Mouse (Mus musculus) heart, postnatal 36 days (tissue): ENCODE results near the gene Rnf43. TPM values are rescaled to one million over a fixed set of nuclear protein-coding genes. Genes with fewer than 3 reads are reported as not detected.

Source experiments
- DNase-seq, 2 experiments: peaks; one replicate each; pipeline ENCODE4 v3.0.0; 2021 to 2022
- intact Hi-C: fragments of 180-260 bp; cut with DNase I; formaldehyde crosslinking; loops from one replicate; pipeline ENCODE4 v1.15.1; 2025
- total RNA-seq, 2 experiments: library from RNA; stranded (reverse); gene quantifications; 2 replicates each; pipeline ENCODE4 v1.2.3; 2021

Rnf43 gene
- total RNA-seq, 2 experiments from 2014 or later = 0.24 to 0.47 TPM

GRCm38 (mm10) chr11:87757001-87757954 is 94.8 kb downstream of the Rnf43 start:
- no peak for DNase-seq
- intact Hi-C loops = no loop called here

GRCm38 (mm10) chr11:87758161-87758911 is 95.8 kb downstream of the Rnf43 start:
- no peak for DNase-seq
- intact Hi-C loops = no loop called here

GRCm38 (mm10) chr11:87758957-87759608 is 96.6 kb downstream of the Rnf43 start:
- DNase-seq = no peak
- intact Hi-C loops = no loop called here

GRCm38 (mm10) chr11:87759609-87760005 is 97.1 kb downstream of the Rnf43 start:
- intact Hi-C loops = no loop called here
- no peak for DNase-seq

- intact Hi-C loops = no loop called here
- no peak for DNase-seq
Measured at GRCm38 (mm10) chr11:87760301-87761081, 98.0 kb downstream of the Rnf43 start, which contains the start of gene Tspoap1. TSS of gene Tspoap1 (plus strand) at chr11:87760541.

- no peak for DNase-seq
- intact Hi-C loops = no loop called here
Measured at GRCm38 (mm10) chr11:87761181-87761721, 98.7 kb downstream of the Rnf43 start.

- DNase-seq = no peak
- intact Hi-C loops = no loop called here
Measured at GRCm38 (mm10) chr11:87761806-87762701, 99.5 kb downstream of the Rnf43 start.

GRCm38 (mm10) chr11:87762702-87763385 is 100.3 kb downstream of the Rnf43 start:
- intact Hi-C loops = no loop called here
- DNase-seq = no peak

GRCm38 (mm10) chr11:87763511-87763987 is 101.0 kb downstream of the Rnf43 start:
- intact Hi-C loops = no loop called here
- DNase-seq = no peak

GRCm38 (mm10) chr11:87763988-87764876 is 101.7 kb downstream of the Rnf43 start:
- intact Hi-C loops = no loop called here
- DNase-seq = no peak

GRCm38 (mm10) chr11:87768745-87769144 is 106.2 kb downstream of the Rnf43 start:
- intact Hi-C loops = no loop called here
- DNase-seq = no peak

GRCm38 (mm10) chr11:87770989-87771388 is 108.5 kb downstream of the Rnf43 start:
- intact Hi-C loops = loop anchor here (1.0 to 2.0 kb wide), 2 partner anchors 109 to 556 kb away; partner anchors contain the start of gene Rnf43
- DNase-seq = peak; percentile 60 to 79

GRCm38 (mm10) chr11:87772354-87772753 is 109.8 kb downstream of the Rnf43 start:
- intact Hi-C loops = no loop called here

GRCm38 (mm10) chr11:87778100-87778765 is 115.7 kb downstream of the Rnf43 start:
- intact Hi-C loops = no loop called here

More at GRCm38 (mm10) chr11:87772354-87772753, 109.8 kb downstream of the Rnf43 start:
- no peak for DNase-seq

GRCm38 (mm10) chr11:87778915-87779314 is 116.4 kb downstream of the Rnf43 start:
- intact Hi-C loops = no loop called here
- DNase-seq = no peak

More at GRCm38 (mm10) chr11:87778100-87778765, 115.7 kb downstream of the Rnf43 start:
- no peak for DNase-seq

- DNase-seq = no peak
- intact Hi-C loops = no loop called here
Measured at GRCm38 (mm10) chr11:87779392-87779791, 116.9 kb downstream of the Rnf43 start.
